Mouse (Mus musculus): ENCODE data around the gene Pus1.
A peak's percentile ranks its signal among the peaks of the same experiment; 100 is the strongest.

Pus1 gene

DNA sequence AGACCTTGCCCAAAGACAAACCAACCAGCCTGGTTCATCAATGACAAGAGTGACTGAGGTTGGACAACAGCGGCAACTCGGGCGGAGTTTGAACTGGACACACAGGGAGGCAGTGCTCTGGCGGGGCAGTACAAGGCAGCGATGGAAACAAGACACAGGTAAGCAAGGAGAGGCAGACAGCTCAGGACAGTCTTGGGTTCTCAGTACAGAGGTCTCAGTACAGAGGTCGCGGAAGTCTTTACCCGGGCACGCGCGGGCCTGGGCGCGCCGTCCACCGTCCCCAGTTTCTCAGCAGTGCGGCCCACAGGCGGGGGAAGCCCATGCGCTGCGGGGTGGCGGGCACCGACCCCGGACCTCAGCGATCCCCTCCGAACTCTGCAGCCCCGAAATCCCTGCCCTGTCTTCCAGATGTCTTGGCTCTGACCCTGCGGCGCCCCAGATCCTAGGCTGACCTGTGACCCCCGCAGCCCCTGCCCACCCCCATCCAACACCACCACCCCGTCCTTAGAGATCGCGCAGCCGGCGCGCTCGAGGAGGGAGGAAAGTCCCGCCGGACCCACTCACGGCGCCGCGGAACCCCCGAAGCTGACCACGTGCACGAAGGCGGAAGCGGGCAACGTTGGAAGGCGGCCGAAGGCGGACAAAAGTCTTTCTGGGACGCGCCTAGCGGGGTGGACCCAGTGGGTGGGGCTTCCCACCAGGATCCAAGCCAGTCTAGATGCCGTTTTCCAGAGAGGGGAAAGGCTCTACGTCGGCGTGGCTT is at the start of gene Pus1:
Gene Pus1, minus strand, starts transcription at position 662 of the 763 bp plus-strand sequence.
- peak; percentile 81 to 85 for DNase-seq (ENCODE audit: low spot score in 2 of 2)

DNA sequence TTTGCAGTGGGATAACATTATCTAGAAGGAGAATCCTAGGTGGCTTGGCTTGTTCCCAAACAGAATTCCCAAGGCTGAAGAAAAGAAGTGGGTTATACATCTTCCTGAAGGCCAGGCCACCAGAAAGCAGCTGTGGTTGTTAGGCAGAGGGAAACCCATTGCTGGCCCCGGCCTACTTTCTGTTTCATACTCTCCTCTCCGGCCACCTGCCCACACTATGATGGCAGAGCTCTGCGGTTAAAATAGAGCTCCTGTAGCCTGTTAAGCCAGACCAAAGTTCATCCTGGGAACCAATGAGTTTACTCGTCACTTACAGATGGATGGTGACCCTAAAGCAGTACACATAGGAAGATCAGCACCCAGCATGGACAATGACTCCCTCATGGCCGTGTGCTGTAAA is 47.1 kb upstream of the Pus1 start:
- no peak for DNase-seq (ENCODE audit: low spot score in 2 of 2)

DNA sequence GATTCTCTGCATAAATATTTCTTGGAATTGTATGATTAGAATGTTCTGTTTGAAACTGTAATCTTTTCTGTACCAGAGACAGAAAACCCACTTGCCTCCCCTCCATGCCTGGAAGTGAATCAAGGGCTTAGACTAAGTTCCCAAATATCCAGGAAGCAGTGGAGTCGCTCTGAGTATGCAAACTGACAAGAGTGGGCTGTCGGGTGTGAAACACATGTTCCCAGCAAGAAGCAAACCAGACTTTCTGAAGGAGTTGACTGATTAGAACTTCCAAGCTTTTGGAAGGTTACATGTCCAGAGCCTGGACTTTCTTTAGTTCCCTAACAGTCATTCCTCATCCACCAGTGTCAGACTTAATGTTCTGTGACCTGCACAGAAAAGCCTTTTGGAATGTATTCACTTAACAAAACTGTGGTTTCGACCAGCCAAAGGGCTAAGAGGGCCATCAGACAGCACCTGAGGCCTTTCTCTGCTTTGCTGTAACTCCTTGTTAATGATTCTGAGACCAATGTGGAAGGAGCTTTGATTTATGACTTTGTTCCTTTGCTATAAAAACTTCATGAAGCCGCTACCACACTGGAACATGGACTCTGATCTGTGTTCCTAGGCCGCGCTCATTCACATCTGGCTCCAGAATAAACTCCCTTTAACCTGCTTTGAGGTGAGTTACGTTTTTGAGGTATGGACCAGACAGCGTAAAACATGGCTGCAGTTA is 46.5 kb upstream of the Pus1 start:
- DNase-seq (ENCODE audit: low spot score in 2 of 2): no peak

DNA sequence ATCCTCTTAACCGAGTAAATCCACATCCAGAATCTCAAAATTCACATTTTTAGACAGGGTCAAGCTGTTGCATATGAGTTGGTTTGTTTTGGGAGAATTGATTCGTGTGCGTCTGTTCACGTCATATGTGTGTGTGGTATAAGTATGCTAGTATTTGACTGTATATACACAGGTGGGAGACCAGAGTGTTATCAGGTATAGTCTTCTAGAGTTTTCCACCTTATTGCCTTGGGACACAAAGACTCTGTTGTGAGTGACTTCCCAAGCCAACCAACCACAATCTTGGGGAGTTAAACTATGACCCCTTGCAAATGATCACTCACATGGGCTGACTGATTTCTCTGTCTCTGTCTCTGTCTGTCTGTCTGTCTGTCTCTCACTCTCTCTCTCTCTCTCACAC is 44.0 kb upstream of the Pus1 start:
- no peak for DNase-seq (ENCODE audit: low spot score in 2 of 2)

DNA sequence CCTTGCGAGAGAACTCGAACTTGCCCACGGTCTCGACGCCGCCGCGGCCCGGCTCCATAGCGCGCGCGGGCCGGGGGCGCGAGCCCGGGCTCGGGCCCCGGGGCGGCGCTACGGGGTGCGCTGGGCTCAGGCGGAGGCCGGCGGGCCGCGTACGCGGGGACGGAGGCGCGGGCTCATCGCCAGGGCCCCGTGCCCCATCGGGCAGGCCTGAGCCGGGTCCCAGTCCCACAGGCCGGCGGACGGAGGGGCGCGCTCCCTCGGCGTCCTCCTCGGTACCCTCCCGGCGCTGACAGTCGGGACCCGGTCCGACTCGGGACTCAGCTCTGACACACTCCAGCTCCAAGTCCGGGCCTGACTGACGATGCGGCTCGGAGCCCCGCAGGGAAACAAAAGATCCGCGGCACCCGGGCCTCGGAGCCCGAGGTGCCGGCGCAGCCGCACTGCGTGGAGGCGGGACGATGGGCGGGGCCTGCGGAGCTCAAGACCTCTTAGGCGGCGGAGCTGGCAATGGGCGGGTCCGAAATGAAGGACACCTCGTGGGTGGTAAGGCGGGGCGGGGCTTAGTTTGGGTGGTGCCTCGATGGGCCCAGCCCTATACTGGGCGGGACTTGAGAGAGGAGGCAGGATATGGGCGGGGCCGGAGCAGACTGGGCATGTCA is 29.3 kb upstream of the Pus1 start, which contains the start of gene Ulk1:
Gene Ulk1, minus strand, starts transcription at position 431 of the 659 bp plus-strand sequence.
- DNase-seq (ENCODE audit: low spot score in 2 of 2): peak; percentile 99

DNA sequence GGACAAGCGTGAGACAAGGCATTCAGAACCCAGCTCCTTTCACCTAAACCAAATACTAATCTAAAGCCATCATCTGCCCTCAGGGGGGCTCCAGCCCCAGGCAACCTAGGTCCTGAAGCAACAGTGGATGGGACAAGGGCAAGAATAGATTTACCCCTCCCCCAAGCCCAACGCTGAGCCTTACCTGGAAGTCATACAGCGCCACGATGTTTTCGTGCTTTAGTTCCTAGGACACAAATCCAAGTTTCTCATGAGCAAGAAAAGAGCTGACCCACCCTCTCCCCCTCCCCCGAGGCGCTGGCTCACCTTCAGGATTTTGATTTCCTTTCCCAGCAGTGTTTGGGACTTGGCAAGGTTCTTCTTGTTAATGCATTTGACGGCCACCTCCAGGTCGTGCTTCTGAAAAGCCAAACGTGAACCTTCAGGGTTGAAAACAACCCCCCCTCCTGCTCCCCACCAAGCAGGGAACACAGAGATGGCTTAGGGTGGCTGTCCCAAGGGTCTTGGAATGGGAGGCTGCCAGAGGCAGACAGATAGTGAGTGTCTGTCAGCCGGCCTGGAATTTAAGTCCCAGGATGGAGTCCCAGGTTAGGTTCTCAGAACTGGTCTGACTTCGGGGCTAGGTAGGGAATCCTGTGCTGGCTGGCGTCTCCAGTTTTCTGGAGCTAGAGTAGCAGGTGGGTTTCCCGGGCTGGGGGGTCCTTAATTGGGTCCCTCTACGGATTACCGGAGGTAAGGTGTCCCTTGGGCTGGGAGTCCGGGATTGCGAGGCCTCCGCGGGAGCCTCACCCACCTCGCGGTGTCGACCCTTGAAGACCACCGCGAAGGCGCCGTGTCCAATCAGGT is 28.6 kb upstream of the Pus1 start:
- no peak for DNase-seq (ENCODE audit: low spot score in 2 of 2)

DNA sequence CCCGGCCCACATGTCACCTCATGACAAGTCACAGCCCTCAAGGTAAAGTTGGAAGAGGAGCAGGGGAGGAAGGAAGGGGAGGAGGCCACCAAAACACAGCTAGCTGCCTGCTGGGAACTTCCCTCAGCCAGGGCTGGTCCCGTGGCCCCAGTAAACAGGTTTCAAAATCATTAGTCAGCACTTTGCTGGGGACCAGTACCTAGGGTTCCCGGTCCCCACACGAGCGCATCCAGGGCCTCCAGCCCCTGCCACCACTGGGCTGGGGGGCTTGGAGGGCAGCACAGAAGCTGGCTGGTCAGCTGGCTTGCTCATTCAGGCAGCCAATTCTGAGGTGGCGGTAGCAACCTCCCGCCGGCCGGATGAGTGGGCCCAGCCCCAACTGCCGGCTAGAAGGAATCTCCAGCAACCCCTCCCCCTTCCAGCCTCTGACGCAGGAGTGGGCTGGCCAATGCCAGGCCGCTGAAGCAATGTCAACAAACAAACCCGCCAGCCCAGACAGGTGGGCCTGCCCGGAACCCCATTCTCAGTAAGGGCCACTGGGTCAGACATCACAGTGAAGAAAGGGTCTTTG is 27.7 kb upstream of the Pus1 start:
- peak; percentile 71 to 74 for DNase-seq (ENCODE audit: low spot score in 2 of 2)

DNA sequence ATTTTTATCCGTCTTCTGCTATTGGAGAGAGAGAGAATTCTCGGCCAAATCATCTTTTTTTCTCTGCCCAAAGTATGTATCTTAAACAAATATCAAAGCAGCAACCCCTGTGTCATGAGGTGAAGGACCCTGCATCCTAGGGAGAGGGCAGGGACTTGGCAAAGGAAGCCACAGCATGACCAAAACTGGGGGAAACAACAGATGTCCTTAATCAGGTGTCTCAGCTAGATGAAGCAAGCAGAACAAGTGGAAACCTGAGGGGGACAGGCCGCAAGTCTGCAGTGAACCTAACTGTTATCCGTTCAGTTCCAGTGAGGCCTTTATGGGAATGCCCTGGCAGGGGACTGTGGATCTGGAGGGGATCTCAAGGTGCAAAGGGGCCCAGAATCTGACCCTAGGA is 27.0 kb upstream of the Pus1 start:
- no peak for DNase-seq (ENCODE audit: low spot score in 2 of 2)

DNA sequence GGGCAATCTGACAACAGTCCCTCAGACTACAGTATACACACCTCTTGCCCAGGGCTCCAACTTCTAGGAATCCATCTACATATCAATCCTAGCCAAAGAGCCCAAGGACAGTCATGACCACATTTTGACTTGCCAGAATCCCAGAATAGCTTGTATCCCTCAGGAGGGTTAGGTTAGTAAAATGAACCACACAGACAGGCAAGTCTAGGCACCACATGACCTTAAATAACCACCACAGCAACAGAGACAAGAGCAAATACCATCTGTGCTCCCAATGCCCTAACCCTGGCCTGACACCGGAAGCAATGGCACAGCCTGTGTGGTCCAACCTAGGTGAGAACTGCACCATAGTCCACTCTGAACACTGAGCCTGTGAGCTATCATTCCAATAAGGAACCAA is 26.2 kb upstream of the Pus1 start:
- DNase-seq (ENCODE audit: low spot score in 2 of 2): no peak

DNA sequence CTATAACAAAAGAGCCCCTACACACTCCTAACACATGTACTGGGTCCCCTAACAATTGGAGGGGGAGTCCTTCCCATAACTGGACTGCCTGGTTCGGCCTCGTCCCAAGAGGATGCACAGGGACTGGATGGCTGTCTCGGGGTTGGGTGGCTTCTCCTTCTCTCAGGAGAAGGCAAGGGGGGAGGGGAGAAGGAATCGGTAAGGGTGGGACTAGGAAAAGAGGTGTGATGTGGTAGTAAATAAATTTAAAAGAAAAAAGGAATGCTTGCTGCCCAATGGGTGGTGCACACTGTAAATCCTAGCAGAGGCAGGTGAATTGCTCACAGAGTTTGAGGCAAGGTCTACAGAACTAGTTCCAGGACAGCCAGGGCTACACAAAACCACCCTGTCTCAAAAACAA is 25.7 kb upstream of the Pus1 start:
- DNase-seq (ENCODE audit: low spot score in 2 of 2): no peak

DNA sequence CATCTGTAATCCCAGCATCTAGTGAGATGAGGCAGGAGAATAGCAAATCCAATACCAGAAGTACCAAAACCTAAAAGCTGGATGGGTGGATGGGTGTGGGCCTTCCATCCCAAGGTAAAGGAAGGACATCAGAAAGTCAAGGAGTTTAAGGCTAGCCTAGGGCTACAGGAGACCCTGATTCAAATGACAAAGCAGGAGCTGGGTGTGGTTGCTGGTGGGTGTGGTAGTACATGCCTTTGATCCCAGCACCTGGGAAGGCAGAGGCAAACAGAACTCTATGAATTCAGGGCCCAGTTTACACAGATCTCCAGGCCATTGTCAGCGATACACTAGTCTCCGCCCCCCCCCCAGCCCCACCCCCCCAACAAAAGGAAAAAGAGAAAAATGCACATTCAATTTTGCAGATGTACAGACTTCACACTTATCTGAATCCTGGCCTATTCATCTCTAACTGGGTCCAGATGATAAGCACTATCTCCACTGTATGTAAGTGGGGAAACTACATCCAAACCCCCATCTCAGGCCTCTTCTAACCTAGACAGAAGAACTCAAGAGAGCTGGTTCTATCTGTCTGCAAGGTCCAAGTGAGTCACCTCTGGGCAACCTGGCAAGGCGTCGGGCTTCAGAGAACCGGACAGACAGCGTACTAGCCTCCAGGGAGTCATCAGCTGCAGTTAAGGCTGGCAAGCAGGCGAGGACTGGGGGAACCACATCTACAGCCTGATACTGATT is 23.7 kb upstream of the Pus1 start:
- no peak for DNase-seq (ENCODE audit: low spot score in 2 of 2)

DNA sequence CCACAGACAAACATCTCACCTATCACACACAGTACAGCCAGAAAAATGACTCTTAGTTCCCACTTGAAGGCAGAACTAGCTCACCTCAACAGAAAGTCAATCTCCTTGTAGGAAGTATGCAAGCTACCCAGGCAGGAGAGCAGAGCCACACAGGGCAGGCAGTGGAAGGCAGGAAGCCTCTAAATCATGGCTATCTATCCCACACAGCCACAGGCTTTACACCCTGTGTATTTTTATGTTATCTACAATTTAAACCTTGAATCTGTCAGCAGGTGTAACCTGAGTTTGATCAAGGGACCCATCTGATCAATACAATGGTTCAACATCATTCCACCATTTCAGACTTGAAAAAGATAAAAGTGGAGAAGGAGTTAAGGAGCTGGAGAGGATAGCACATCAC is 22.4 kb upstream of the Pus1 start:
- no peak for DNase-seq (ENCODE audit: low spot score in 2 of 2)

DNA sequence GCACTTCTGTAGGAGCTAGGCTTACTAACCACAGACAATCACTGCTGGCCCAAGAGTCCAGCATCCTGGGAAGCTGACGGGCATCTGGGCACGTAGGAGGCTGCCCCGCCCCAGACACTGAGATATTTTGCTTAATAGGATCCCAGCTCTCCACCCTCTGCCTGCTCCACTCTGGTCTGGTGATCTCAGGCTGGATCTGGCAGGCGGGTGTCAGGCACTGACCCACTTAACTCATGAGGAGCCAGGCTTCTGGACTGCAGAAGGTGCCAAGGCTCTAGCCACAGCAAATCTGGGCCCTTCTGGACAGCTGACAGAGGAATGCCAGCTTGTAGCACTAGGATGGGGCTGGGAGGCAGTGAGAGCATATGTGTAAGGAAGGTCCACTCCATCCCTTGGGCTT is 21.7 kb upstream of the Pus1 start:
- no peak for DNase-seq (ENCODE audit: low spot score in 2 of 2)

DNA sequence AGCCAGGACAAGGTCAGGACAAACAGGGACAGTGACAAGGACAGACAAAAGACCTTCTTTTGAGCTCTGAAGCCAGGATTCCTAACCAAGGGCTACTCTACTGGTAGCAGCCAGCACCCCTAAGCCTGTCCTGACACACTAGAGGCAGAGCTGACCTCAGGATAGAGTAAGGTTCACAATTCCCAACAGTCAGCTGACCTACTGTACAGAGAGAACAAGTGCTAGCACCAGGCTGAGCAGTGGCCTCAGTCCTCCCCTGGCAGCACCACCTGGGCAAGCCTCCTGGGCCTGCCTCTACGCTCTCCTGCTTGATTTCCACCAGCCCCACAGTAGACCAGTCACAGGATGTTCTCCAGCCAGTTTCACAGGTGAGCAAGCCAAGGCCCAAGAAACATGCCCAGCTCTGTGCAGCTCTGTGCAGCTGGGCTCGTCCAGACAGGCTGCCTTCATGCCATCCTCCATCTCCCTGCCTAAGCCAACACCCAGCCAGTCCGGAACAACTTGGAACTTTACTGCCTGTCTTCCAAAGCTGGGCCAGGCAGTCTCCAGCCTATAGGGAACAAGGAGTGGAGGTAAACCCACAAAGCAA is 20.7 kb upstream of the Pus1 start:
- DNase-seq (ENCODE audit: low spot score in 2 of 2): no peak

DNA sequence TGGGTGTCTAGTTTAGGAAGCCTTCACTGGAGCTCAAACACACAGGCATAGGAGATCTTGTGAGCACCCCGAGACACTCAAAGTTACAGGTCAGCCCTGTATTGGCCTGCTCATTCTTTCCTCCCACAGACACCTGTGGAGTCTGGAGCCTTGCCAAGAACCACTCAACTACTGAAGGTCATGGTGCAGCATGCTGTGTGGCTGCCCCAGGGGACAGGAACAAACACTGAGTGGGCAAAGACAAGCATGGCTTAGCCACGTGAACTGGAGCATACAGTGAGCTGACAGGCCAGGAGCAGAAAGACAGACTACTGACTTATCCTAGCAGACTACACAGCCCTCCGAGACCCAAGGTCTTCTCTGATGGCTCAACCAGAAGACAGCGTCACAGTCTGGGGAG is 17.2 kb upstream of the Pus1 start:
- DNase-seq (ENCODE audit: low spot score in 2 of 2): no peak

DNA sequence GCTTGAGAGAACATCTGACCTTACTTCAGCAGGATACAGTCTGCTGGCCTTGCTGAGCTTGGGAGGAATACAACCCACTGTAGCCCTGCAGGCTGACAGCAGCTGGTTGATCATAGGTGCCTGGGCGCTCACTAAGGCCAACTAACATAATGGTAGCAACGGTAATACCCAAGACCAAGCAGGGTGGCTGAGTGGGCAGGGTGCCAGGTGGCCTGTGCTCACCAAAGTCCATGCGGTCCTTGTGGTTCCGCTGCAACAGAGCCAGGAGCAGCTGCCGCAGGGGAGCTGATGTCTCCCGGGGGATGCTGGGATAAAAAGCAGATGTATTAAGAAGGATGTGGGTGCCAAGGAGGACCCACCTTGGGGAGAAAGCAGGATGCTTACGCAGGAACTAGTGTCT is 13.9 kb upstream of the Pus1 start:
- no peak for DNase-seq (ENCODE audit: low spot score in 2 of 2)

DNA sequence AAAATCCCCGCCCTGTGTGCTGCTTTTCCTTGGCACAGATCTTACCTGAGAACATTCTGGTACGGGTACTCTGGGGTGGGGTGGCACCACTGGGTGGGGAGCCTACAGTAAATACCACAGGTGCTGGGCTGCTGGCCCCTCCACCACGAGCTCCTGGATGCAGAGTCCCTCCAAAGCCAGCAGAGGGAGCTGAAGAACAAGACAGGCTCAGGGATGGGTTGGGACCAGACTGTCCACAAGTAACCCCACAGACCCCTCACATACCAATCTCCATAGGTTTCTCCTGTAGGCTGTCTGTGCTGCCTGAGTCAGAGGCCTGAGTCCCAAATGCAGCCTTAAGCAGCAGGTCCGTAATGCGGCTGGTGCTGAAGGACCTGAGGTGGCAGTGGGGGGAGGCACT is 8.2 kb upstream of the Pus1 start:
- no peak for DNase-seq (ENCODE audit: low spot score in 2 of 2)

DNA sequence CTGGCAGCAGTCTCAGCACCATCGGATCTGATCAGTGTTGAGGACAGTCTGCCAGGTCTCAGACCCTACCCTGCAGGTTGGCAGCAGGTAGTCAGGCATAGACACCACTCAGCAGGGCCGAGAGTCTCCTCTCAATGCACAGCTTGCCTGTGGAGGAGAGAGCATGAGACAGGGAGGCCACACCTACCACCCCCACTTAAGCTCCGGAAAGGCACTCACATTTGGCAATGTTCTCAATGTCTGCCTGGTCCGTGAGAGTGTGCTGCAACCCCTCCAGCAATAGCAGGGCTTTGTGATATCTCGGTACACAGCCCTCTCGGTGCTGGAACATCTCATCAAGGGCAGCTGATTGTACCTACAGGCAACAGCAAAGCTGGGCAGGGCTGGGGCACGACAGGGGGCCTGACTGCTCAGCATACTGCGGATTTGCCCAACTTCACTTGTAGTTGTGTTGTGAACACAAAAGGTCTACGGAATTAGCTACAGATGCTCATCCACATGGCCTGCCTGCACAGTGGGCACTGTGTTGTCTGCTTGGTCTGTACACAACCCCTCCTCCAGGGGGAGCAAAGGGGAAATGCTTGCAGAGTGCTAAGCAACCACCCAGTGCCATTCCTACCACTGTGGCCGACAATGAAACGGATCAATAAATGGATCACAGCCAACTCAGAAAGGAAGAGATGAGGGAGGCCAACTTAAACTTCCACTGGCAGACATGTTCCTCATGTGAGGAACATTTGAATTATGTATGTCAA is 5.8 kb upstream of the Pus1 start:
- no peak for DNase-seq (ENCODE audit: low spot score in 2 of 2)

DNA sequence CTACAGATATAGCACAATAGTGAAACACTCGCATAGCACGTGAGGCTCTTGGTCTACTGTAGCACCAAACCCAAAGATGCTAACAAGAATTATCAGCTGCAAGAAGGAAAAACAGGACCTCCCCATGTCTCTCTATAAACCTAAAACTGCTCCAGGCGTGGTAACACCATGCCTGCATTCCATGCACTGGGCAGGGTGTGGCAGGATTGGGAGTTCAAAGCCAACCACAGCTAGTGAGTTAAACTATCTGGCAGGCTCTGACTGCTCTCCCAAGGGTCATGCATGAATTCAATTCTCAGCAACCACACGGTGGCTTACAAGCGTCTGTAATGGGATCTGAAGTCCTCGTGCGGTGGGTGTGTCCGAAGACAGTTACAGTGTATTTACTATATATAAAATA is 2.7 kb upstream of the Pus1 start:
- no peak for DNase-seq (ENCODE audit: low spot score in 2 of 2)

All from frontal cortex, postnatal 14 days (tissue).